Mouse (Mus musculus): ENCODE measurements around the gene Tcstv1. TPM values are rescaled to one million over a fixed set of nuclear protein-coding genes. Genes with fewer than 3 reads are reported as not detected.
"Not testable (repeated sequence)": the region's sequence is repeated elsewhere in the genome, so short reads cannot be mapped to it uniquely, and the experiment has no call there.

Gene Tcstv1
- not detected in 2 replicates for polyA plus RNA-seq (2016; fragmentation: Nextera tagmentation; extraction: Ambion mirVana)

GRCm38 (mm10) chr13:119894685-119895084 lies at the start of gene Tcstv1:
Gene Tcstv1, minus strand, starts transcription at chr13:119894785.
- 61% methylated on average over 3 of the region's 3 CpGs for WGBS
- H3K36me3 ChIP-seq; ATAC-seq (ENCODE audit: insufficient number of reproducible peaks, low FRiP score): not testable (repeated sequence)

GRCm38 (mm10) chr13:119929172-119929571 lies 34.6 kb upstream of the Tcstv1 start, which contains the start of gene Gm21761:
Gene Gm21761, minus strand, starts transcription at chr13:119929272.
- not testable (repeated sequence) for H3K9me3 ChIP-seq (replicated peaks); H3K36me3 ChIP-seq; H3K4me3 ChIP-seq; ATAC-seq (ENCODE audit: insufficient number of reproducible peaks, low FRiP score); H3K4me2 ChIP-seq; H3K27ac ChIP-seq (ENCODE audit: poor library complexity, severe bottlenecking); H3K27me3 ChIP-seq (replicated peaks); H3K4me1 ChIP-seq (replicated peaks); H3K9ac ChIP-seq
- 83% methylated on average over 1 of the region's 5 CpGs for WGBS

More at GRCm38 (mm10) chr13:119894685-119895084, at the start of gene Tcstv1:
- not testable (repeated sequence) for H3K27ac ChIP-seq (ENCODE audit: poor library complexity, severe bottlenecking); H3K4me1 ChIP-seq (replicated peaks); H3K4me2 ChIP-seq; H3K9ac ChIP-seq; H3K27me3 ChIP-seq (replicated peaks); H3K9me3 ChIP-seq (replicated peaks); H3K4me3 ChIP-seq

- not testable (repeated sequence) for H3K4me3 ChIP-seq; H3K4me1 ChIP-seq (replicated peaks); H3K9me3 ChIP-seq (replicated peaks); H3K9ac ChIP-seq; H3K27ac ChIP-seq (ENCODE audit: poor library complexity, severe bottlenecking); H3K27me3 ChIP-seq (replicated peaks); H3K36me3 ChIP-seq; ATAC-seq (ENCODE audit: insufficient number of reproducible peaks, low FRiP score); H3K4me2 ChIP-seq
- WGBS: 66% methylated on average over 3 of the region's 3 CpGs
Observed at GRCm38 (mm10) chr13:119924597-119925340, 30.2 kb upstream of the Tcstv1 start.

GRCm38 (mm10) chr13:119916966-119917722 lies 22.6 kb upstream of the Tcstv1 start:
- not testable (repeated sequence) for H3K9me3 ChIP-seq (replicated peaks); H3K9ac ChIP-seq; ATAC-seq (ENCODE audit: insufficient number of reproducible peaks, low FRiP score); H3K4me2 ChIP-seq; H3K27me3 ChIP-seq (replicated peaks); H3K4me3 ChIP-seq; H3K36me3 ChIP-seq; H3K4me1 ChIP-seq (replicated peaks); H3K27ac ChIP-seq (ENCODE audit: poor library complexity, severe bottlenecking)
- 72% methylated on average over 4 of the region's 5 CpGs for WGBS

- H3K9ac ChIP-seq; H3K9me3 ChIP-seq (replicated peaks); H3K4me2 ChIP-seq; H3K27ac ChIP-seq (ENCODE audit: poor library complexity, severe bottlenecking); H3K4me3 ChIP-seq; H3K4me1 ChIP-seq (replicated peaks); ATAC-seq (ENCODE audit: insufficient number of reproducible peaks, low FRiP score); H3K36me3 ChIP-seq; H3K27me3 ChIP-seq (replicated peaks): not testable (repeated sequence)
- 49% methylated on average over 2 of the region's 2 CpGs for WGBS
Observed at GRCm38 (mm10) chr13:119916449-119916848, 21.9 kb upstream of the Tcstv1 start.

- not testable (repeated sequence) for ATAC-seq (ENCODE audit: insufficient number of reproducible peaks, low FRiP score); H3K4me1 ChIP-seq (replicated peaks); H3K27ac ChIP-seq (ENCODE audit: poor library complexity, severe bottlenecking); H3K4me3 ChIP-seq; H3K9ac ChIP-seq; H3K4me2 ChIP-seq; H3K27me3 ChIP-seq (replicated peaks); H3K36me3 ChIP-seq; H3K9me3 ChIP-seq (replicated peaks)
- 46% methylated on average over 5 of the region's 5 CpGs for WGBS
Observed at GRCm38 (mm10) chr13:119898549-119898948, 4.0 kb upstream of the Tcstv1 start.

GRCm38 (mm10) chr13:119886896-119887295 lies 7.7 kb downstream of the Tcstv1 start:
- not testable (repeated sequence) for H3K4me2 ChIP-seq; ATAC-seq (ENCODE audit: insufficient number of reproducible peaks, low FRiP score); H3K27me3 ChIP-seq (replicated peaks); H3K9me3 ChIP-seq (replicated peaks); H3K36me3 ChIP-seq; H3K4me1 ChIP-seq (replicated peaks); H3K9ac ChIP-seq; H3K27ac ChIP-seq (ENCODE audit: poor library complexity, severe bottlenecking); H3K4me3 ChIP-seq
- 46% methylated on average over 4 of the region's 4 CpGs for WGBS

- 63% methylated on average over 6 of the region's 7 CpGs for WGBS
- ATAC-seq (ENCODE audit: insufficient number of reproducible peaks, low FRiP score); H3K9ac ChIP-seq: not testable (repeated sequence)
Observed at GRCm38 (mm10) chr13:119864395-119864999, 30.1 kb downstream of the Tcstv1 start.

GRCm38 (mm10) chr13:119862399-119862798 lies 32.2 kb downstream of the Tcstv1 start:
- not testable (repeated sequence) for H3K9ac ChIP-seq; H3K4me2 ChIP-seq; H3K9me3 ChIP-seq (replicated peaks); H3K4me3 ChIP-seq; H3K27me3 ChIP-seq (replicated peaks); H3K27ac ChIP-seq (ENCODE audit: poor library complexity, severe bottlenecking); H3K4me1 ChIP-seq (replicated peaks); H3K36me3 ChIP-seq; ATAC-seq (ENCODE audit: insufficient number of reproducible peaks, low FRiP score)
- WGBS: no CpG with 5 or more reads among the region's 6 CpGs

More at GRCm38 (mm10) chr13:119864395-119864999, 30.1 kb downstream of the Tcstv1 start:
- not testable (repeated sequence) for H3K9me3 ChIP-seq (replicated peaks); H3K4me1 ChIP-seq (replicated peaks); H3K4me2 ChIP-seq; H3K36me3 ChIP-seq; H3K4me3 ChIP-seq; H3K27me3 ChIP-seq (replicated peaks); H3K27ac ChIP-seq (ENCODE audit: poor library complexity, severe bottlenecking)
